Comparison of ENCODE assay signal across 8 mouse cellular contexts in genomic region chr1:54250158-54250866, GRCm38 (mm10). TPM values are rescaled to one million over a fixed set of nuclear protein-coding genes. Genes with fewer than 3 reads are reported as not detected.
A peak's percentile ranks its signal among the peaks of the same experiment; 100 is the strongest.
DNase-seq lines count a peak whose midpoint lies in the region; ATAC-seq and TF ChIP-seq lines count a peak whose summit lies in the region.

TSS of gene Ccdc150 (plus strand) at chr1:54250683.

- in situ Hi-C loops in Patski (cut with MboI; ENCODE audit: low pct_unique_long_range_greater_than_20kb) = no loop called here

- DNase-seq in Patski (ENCODE audit: low read depth, low spot score) = peak; percentile 68
- DNase-seq in cerebellum, adult 9-11 months = peak; percentile 98
- DNase-seq in frontal cortex, postnatal 14 days (ENCODE audit: low spot score in 2 of 2) = peak; percentile 95 to 96
- DNase-seq in layer of hippocampus, postnatal 10 days (ENCODE audit: low spot score in 2 of 2) = peak; percentile 97 to 98
- DNase-seq in lung, postnatal 0 days (ENCODE audit: low spot score) = peak; percentile 98
- peak; percentile 78 for DNase-seq in ovary, postnatal 10 days (ENCODE audit: low spot score)
- DNase-seq in thymus, postnatal 0 days (ENCODE audit: low spot score) = peak; percentile 87

- TF ChIP-seq CTCF in Patski (IDR thresholded peaks at IDR 0.05) = no peak
- TF ChIP-seq CTCF in lung, postnatal 0 days (IDR thresholded peaks at IDR 0.05) = peak; percentile 55

- CTCF ChIA-PET in Patski (lab: Charles Lee) = no interaction called here

- peak; percentile 14 for TF ChIP-seq EP300 in lung, postnatal 0 days (IDR thresholded peaks at IDR 0.05)

- peak within 1 kb of the TSS; percentile 55 for H3K9ac ChIP-seq in hindbrain, embryonic 12.5 days
- no peak within 1 kb of the TSS for H3K9ac ChIP-seq in lung, postnatal 0 days (replicated peaks; ENCODE audit: low read depth)

- H3K27ac ChIP-seq in hindbrain, embryonic 12.5 days = no peak within 1 kb of the TSS
- no peak within 1 kb of the TSS for H3K27ac ChIP-seq in lung, postnatal 0 days (ENCODE audit: low read length)

- peak; percentile 99 for ATAC-seq in Patski
- ATAC-seq in hindbrain, embryonic 12.5 days (ENCODE audit: low FRiP score) = peak; percentile 100
- peak; percentile 100 for ATAC-seq in lung, postnatal 0 days

- 21% methylated on average over 33 of the region's 33 CpGs for WGBS in hindbrain, embryonic 12.5 days
- 15% methylated on average over 33 of the region's 33 CpGs for WGBS in lung, postnatal 0 days

- POLR2A ChIA-PET in Patski (lab: Charles Lee) = no interaction called here

- H3K36me3 ChIP-seq in hindbrain, embryonic 12.5 days = no peaks in the 10 kb centered on the region
- no peaks in the 10 kb centered on the region for H3K36me3 ChIP-seq in lung, postnatal 0 days (ENCODE audit: insufficient read depth, low read length)

- H3K27me3 ChIP-seq in Patski = no peaks in the 10 kb centered on the region
- no peaks in the 10 kb centered on the region for H3K27me3 ChIP-seq in hindbrain, embryonic 12.5 days
- no peaks in the 10 kb centered on the region for H3K27me3 ChIP-seq in lung, postnatal 0 days (replicated peaks; ENCODE audit: insufficient read depth, low read length)

- H3K9me3 ChIP-seq in hindbrain, embryonic 12.5 days (replicated peaks) = no peaks in the 10 kb centered on the region
- no peaks in the 10 kb centered on the region for H3K9me3 ChIP-seq in lung, postnatal 0 days (ENCODE audit: low read length)

- peak within 1 kb of the TSS; percentile 48 for H3K4me3 ChIP-seq in hindbrain, embryonic 12.5 days
- peak within 1 kb of the TSS; percentile 43 for H3K4me3 ChIP-seq in lung, postnatal 0 days (ENCODE audit: low read depth, low read length)

- H3K4me1 ChIP-seq in hindbrain, embryonic 12.5 days = peaks cover 7% of the 10 kb centered on the region
- no peaks in the 10 kb centered on the region for H3K4me1 ChIP-seq in lung, postnatal 0 days (ENCODE audit: insufficient read depth, low read depth, low read length)

- H3K4me2 ChIP-seq in hindbrain, embryonic 12.5 days (replicated peaks) = peak within 1 kb of the TSS; percentile 67
- peak within 1 kb of the TSS; percentile 65 for H3K4me2 ChIP-seq in lung, postnatal 0 days (replicated peaks; ENCODE audit: low read depth, low read length)

RNA-seq across cellular contexts. Expression of gene Ccdc150, which starts in this region (rescaled TPM):
- 0.59 TPM for polyA plus RNA-seq in Patski (2021)
- 0.79 and 1.0 TPM in 2 replicates for polyA plus RNA-seq in hindbrain, embryonic 12.5 days (2016; fragmentation: Nextera tagmentation; extraction: Ambion mirVana)
- total RNA-seq in layer of hippocampus, postnatal 10 days (2021) = under 1 TPM; 0.16 to 0.62 TPM
- 0.31 and 0.38 TPM in 2 replicates for polyA plus RNA-seq in lung, postnatal 0 days (2015; fragmentation: Nextera tagmentation; extraction: Ambion mirVana)
- polyA plus RNA-seq in thymus, postnatal 0 days (2015; fragmentation: Nextera tagmentation; extraction: Ambion mirVana) = 0.18 and 0.22 TPM in 2 replicates

Comparison
In these comparisons a context has a peak if more than half of its experiments do, and no peak if none do; other contexts are left out.
1. Peak in DNase-seq and ATAC-seq in Patski; RNA of the gene not detected or under 1 TPM.
2. Peak in DNase-seq in layer of hippocampus, postnatal 10 days; RNA of the gene not detected or under 1 TPM.
3. Peak in DNase-seq, ATAC-seq, H3K4me3 ChIP-seq and H3K4me2 ChIP-seq in lung, postnatal 0 days; RNA of the gene not detected or under 1 TPM.
4. Peak in DNase-seq in thymus, postnatal 0 days; RNA of the gene not detected or under 1 TPM.